Mouse (Mus musculus) midbrain, embryonic 10.5 days (tissue): ENCODE data around the gene Tmem106b. TPM values are rescaled to one million over a fixed set of nuclear protein-coding genes. Genes with fewer than 3 reads are reported as not detected.
A peak's percentile ranks its signal among the peaks of the same experiment; 100 is the strongest.

ENCODE experiments used
- DNase-seq: peaks from one replicate; pipeline ENCODE4 v3.0.0-alpha.2; 2017; ENCODE audit warnings: low spot score
- H3K27ac ChIP-seq: fragments of 300-500 bp; sonication (generic); replicated peaks from 2 replicates; pipeline ENCODE4 v1.5.1; 2016; ENCODE audit warnings: mild to moderate bottlenecking
- H3K27me3 ChIP-seq: fragments of 300-500 bp; sonication (generic); 2 replicates; pipeline ENCODE4 v1.6.1; 2016; ENCODE audit warnings: low read depth, mild to moderate bottlenecking; ENCODE audit not compliant: poor library complexity, severe bottlenecking
- H3K36me3 ChIP-seq: fragments of 300-500 bp; sonication (generic); 2 replicates; pipeline ENCODE4 v1.6.1; 2016; ENCODE audit warnings: mild to moderate bottlenecking, moderate library complexity
- H3K4me1 ChIP-seq: fragments of 300-500 bp; sonication (generic); 2 replicates; pipeline ENCODE4 v1.6.1; 2016
- H3K4me3 ChIP-seq: fragments of 300-500 bp; sonication (generic); 2 replicates; pipeline ENCODE4 v1.5.1; 2016; ENCODE audit warnings: mild to moderate bottlenecking, moderate library complexity
- H3K9me3 ChIP-seq: fragments of 300-500 bp; sonication (generic); replicated peaks from 2 replicates; pipeline ENCODE4 v1.6.1; 2016; ENCODE audit warnings: mild to moderate bottlenecking
- WGBS: fragments of 180-500 bp; shearing (Covaris S2); methylation state at CpG from one replicate; pipeline ENCODE4 v1.1.7; 2016; 5-methylcytosine and 5-hydroxymethylcytosine counted together
- polyA plus RNA-seq: library from polyadenylated mRNA; unstranded; fragments of >200 nt; fragmentation: Nextera tagmentation; extraction: Ambion mirVana; gene quantifications from 2 replicates; pipeline ENCODE4 v1.2.1, GENCODE M21; 2016

Gene Tmem106b
- 19.2 and 24.5 TPM in 2 replicates for polyA plus RNA-seq

DNA sequence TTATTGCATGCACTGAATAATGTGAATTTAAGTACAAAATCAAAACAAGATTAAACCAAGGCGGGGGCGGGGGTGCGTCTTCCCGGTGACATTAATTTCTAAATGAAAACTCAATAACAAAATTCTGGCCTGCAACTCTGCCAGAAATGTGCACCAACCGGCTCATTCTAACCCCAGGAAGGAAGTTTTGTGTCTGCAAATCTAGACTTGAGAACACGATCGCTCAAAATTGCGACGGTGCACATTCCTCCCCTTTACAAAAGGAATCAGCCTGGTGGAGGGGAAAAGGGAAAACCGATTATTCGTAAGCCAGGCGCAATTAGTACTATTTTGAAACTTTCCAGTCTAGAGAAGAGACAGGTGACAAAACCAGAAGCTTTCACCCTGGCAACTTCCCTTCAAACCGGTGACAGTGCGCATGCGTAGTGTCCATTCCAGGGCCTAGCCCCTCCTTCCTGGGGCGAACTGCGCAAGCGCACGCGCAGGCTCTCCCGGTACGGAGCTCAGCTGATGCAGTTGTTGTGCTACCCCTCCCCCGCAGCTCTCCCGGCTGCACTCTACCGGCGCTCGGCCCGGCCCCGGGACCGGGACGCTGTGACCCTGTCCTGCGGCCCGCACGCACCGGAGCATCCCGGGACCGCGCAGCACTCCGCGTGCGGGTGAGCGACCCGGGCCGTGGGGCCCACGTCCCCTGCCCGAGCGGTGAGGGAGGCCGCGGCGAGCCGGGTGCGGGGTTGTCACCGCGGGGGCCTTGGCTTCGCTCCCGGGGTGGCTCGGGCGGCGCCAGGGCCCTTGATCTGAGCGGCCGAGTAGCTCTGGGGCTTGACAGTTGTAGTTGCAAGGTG is at the start of gene Tmem106b:
Gene Tmem106b, plus strand, starts transcription at position 458 of the 845 bp plus-strand sequence.
- H3K36me3 ChIP-seq, result peaks cover 16% of the 10 kb centered on the region
- 3% methylated on average over 61 of the region's 61 CpGs for WGBS
- H3K4me1 ChIP-seq, result peaks cover 10% of the 10 kb centered on the region
- peak within 1 kb of the TSS; percentile 96 for H3K4me3 ChIP-seq
- peak; percentile 96 for DNase-seq
- H3K27ac ChIP-seq, result peak within 1 kb of the TSS; percentile 96
- no peaks in the 10 kb centered on the region for H3K9me3 ChIP-seq
- H3K27me3 ChIP-seq, result no peaks in the 10 kb centered on the region

DNA sequence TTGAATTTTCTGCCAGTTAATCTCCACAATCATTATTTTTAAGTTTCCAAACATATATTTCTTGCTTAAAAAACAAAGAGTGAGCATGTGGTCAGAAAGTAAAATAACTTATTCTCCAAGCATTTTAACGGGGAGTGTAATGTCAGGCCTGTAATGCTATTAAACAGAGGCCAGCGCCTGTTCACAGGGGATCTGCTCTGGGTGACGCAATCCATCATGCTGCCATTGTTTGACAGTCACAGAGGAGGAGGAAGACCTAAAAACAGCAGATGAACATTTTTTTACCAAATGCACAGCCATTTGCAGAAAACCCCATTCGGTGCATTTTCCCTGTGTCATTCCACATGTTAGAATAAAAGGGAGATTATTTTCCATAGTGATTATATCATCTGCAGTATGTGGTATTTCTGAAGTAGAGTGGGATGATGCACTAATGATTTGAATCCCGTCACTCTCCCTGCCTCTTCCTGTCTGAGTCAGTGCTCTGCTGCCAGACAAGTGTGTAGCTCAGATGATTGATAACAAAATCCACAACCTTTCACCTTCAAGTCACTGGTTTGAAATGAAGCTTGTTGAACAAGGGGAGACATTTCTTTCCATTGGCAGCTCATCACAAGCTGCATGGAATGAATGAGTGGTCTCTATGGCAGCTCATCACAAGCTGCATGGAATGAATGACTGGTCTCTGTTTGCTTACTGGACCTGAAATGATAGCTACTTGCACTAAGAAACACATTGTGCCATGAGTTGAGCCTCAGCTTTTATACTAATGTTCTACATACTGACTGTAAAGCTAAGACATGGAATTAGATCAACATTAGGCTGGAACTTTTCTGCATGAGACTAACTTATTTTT is 48.1 kb upstream of the Tmem106b start:
- Histone ChIP-seq H3K36me3 (no peaks in the 10 kb centered on the region), H3K27ac (no peak overlapping the region), H3K4me1 (peaks cover 10% of the 10 kb centered on the region; the same call in 1 of the 2 replicates), H3K9me3 (no peaks in the 10 kb centered on the region), H3K27me3 (no peaks in the 10 kb centered on the region), H3K4me3 (no peak overlapping the region)
- DNase-seq, result no peak
- 61% methylated on average over 5 of the region's 5 CpGs for WGBS

DNA sequence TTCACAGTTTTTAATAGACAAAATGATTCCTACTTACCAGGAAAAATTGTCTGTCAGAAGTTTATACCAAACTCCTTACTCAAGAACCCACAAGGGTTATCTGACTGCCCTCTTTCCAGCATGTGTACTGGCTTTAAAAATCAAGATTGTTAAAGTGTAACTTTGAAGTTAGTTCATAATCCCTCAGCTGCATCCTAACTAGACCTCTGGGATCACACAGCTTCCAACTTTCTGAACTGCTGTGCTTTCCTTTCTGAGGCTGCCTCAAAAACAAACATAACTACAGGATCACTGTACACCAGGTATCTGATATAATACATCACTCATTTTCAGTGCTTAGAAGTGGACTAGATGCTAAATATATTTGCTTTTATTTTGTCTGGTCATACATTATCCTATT is 39.0 kb upstream of the Tmem106b start:
- Histone ChIP-seq H3K4me1 (no peaks in the 10 kb centered on the region), H3K9me3 (no peaks in the 10 kb centered on the region), H3K4me3 (no peak overlapping the region), H3K27ac (no peak overlapping the region), H3K27me3 (no peaks in the 10 kb centered on the region), H3K36me3 (no peaks in the 10 kb centered on the region)
- no peak for DNase-seq

DNA sequence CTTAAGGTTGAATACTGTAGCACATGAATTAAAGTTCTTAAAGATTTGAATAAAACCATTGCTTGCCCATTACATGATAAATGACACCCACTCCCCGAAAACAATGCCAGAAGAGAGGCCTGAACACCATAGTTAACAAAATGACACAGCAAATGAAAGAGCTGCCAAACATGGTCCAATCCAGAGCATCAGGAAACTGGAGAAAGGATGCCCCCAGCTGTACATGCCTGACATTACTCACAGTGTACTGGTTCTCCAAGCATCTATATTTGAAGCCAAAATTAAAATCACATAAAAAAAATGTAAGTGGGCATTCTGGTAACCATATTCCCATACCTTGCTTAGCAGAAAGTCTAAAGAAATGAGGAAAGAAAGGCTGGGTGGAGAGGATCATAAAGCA is 38.6 kb upstream of the Tmem106b start:
- no peaks in the 10 kb centered on the region for H3K9me3 ChIP-seq
- no peaks in the 10 kb centered on the region for H3K4me1 ChIP-seq
- no peaks in the 10 kb centered on the region for H3K36me3 ChIP-seq
- H3K4me3 ChIP-seq, result no peak overlapping the region
- 73% methylated on average over 1 of the region's 1 CpGs for WGBS
- no peak overlapping the region for H3K27ac ChIP-seq
- no peaks in the 10 kb centered on the region for H3K27me3 ChIP-seq
- DNase-seq, result no peak

DNA sequence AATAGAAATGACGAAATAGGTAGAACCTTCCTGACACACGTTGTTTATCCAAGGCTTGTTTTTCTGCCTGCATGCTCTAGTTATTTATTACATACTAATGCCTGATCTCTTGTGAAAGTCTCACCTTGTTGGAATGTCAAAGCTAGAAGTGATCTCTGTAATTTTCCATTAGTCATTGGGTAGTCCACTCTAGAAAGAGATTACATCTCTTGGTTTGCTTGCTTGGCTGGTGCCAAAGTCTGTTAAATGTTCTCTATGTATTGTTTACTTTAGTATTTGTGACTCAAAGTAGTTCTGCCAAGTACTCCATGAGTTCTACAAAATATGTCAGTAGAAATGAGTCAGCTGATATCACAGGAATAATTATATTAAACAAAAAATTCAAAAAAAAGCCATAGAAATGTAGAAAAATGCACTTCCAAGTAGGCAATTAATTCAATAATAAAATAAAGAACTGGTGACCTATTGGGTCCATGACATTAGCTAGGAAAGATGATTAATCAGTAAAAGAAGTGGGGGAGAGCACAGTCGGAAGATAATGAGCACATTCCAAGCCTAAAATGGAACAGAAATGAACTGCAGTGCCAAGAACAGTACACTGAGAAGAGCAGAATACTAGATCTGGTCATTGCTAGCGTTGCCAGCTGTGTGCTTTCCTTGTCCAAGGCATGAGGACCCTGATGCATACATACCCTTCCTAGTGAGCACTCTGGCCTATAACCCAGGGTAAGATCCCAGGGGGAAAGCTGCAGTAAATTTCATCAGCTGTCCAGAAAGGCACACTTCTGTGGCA is 17.0 kb upstream of the Tmem106b start:
- WGBS, result 89% methylated on average over 4 of the region's 4 CpGs
- H3K36me3 ChIP-seq, result no peaks in the 10 kb centered on the region
- DNase-seq, result no peak

DNA sequence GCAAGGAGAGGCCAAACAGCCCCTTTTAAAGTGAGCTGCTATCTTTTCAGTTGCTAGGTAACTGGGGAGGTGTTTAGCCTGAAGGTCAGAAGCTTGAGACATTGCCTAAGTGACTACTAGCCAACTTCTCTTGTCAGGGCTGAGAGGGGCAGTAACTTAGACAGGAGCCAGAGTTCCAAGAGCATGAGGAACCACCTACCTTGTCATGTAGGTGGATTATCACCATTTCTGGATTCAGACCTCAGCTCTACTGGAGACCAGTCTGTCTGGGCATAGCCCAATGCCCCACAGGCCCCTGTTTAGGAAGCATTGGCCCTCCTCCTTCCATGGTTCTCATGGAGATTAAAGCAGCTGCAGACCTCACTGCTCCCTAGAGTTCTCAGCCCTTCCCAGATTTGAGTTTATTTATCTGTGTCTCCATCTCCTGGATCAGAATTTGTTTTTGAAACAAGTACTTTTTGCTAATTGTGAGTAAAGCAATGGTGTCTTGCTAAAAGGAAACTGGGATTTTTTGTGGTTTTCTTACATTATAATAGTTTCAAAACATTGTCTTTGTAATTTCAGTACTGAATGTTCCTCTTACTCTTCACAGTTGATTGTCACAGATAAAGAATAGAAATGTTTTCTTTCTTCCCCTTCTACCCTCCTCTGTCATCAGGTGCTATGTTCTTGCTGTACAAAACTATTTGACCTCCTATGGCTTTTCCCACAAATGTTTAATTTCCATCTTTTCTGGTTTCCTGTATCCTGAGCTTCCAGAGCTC is 8.1 kb upstream of the Tmem106b start:
- H3K4me3 ChIP-seq, result no peak overlapping the region
- no peak overlapping the region for H3K27ac ChIP-seq
- no peaks in the 10 kb centered on the region for H3K36me3 ChIP-seq
- no peaks in the 10 kb centered on the region for H3K27me3 ChIP-seq
- DNase-seq, result no peak
- no peaks in the 10 kb centered on the region for H3K9me3 ChIP-seq
- H3K4me1 ChIP-seq, result peaks cover 9% of the 10 kb centered on the region

More for the DNA sequence above, 17.0 kb upstream of the Tmem106b start:
- Histone ChIP-seq H3K27me3 (no peaks in the 10 kb centered on the region), H3K4me1 (no peaks in the 10 kb centered on the region), H3K4me3 (no peak overlapping the region), H3K27ac (no peak overlapping the region), H3K9me3 (no peaks in the 10 kb centered on the region)

DNA sequence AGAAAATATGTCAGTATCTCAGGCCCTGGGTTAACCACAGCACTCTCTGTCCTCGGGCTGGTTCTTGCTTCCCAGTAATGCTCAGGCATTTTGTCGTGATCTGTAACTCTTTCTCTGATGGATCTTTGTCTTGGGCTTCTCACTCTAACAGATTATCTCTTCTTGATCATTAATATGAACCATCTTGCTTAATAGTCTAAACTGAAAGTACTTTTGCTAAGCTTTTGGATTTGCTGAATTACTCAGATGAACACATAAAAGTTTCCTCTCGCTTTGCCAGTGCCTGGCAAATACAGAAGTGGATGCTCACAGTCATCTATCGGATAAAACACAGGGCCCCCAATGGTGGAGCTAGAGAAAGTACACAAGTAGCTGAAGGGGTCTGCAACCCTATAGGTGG is 7.5 kb upstream of the Tmem106b start:
- Histone ChIP-seq H3K27me3 (no peaks in the 10 kb centered on the region), H3K9me3 (no peaks in the 10 kb centered on the region), H3K4me1 (peaks cover 9% of the 10 kb centered on the region), H3K36me3 (no peaks in the 10 kb centered on the region), H3K4me3 (no peak overlapping the region), H3K27ac (no peak overlapping the region)
- WGBS, result 84% methylated on average over 4 of the region's 4 CpGs
- DNase-seq, result no peak

DNA sequence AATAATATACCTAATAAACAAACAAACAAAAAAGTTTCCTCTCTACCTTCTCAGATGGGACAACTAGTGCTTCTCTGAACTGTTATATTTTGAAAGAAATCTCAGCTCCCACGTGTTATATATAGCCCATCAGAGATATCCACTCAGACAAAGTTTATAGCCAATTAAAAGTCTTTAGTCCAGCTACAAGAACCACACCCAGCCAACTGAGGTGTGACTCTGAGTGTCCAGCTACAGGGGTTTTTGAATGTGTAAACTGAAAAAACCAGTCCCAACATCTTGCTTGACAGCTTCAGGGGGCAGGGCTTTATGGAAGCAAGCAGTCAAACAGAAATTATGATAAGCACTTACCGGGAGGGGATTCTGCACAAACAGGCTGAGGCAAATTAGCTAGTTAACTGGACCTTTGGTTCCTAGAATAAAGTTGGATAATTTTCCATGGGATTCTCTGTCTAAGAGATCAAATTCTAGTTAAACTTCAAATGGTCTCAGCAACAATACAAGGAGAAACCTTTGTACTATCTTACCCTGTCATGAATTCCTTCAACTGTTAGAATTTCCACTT is 6.8 kb upstream of the Tmem106b start:
- no peaks in the 10 kb centered on the region for H3K36me3 ChIP-seq
- H3K9me3 ChIP-seq, result no peaks in the 10 kb centered on the region
- no peaks in the 10 kb centered on the region for H3K27me3 ChIP-seq
- H3K27ac ChIP-seq, result no peak overlapping the region
- no peak for DNase-seq
- no peak overlapping the region for H3K4me3 ChIP-seq
- peaks cover 9% of the 10 kb centered on the region for H3K4me1 ChIP-seq
- WGBS, result 80% methylated on average over 2 of the region's 2 CpGs

DNA sequence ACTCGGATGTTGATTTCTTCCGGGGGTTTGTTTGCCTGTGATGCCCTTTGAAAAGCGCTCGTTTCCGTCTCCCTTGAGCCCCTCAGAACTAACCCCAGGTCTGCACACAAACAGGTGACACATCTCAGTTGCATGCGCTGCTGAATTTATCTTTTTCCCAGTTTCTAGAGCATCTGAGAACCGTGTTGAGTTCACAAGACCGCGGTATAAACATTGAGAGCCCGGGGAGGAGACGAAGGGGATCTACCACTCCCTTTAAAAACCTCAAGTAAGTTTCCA is 527 bp downstream of the Tmem106b start:
- no peaks in the 10 kb centered on the region for H3K27me3 ChIP-seq
- H3K4me1 ChIP-seq, result peaks cover 10% of the 10 kb centered on the region
- no peaks in the 10 kb centered on the region for H3K9me3 ChIP-seq
- peaks cover 21% of the 10 kb centered on the region for H3K36me3 ChIP-seq
- DNase-seq, result no peak
- H3K27ac ChIP-seq, result peak overlapping the region; percentile 96
- H3K4me3 ChIP-seq, result peak overlapping the region; percentile 96
- WGBS, result under 1% methylated on average over 11 of the region's 11 CpGs

DNA sequence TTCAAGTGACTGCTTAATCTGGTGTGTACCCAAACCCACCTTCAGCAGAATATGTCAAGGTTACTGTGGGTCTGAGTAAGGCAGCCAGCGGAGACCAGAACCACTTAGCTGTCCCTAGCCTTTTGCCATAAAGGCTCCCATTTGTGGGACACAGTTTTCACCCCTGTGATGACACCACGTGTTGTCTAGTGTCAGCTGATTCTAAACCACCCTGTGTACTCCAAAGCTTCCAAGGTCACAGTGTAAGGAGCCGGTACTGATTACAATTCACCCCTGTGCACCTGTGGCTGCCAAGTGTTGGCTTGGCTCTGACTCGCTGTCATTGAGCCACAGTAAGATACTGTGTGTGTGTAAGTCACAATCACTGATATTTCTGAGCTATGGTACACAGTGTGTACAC is 926 bp downstream of the Tmem106b start:
- no peaks in the 10 kb centered on the region for H3K9me3 ChIP-seq
- H3K4me3 ChIP-seq, result peak overlapping the region; percentile 96
- H3K27ac ChIP-seq, result peak overlapping the region; percentile 96; the same call in 1 of the 2 replicates
- no peak for DNase-seq
- WGBS, result 63% methylated on average over 4 of the region's 4 CpGs
- no peaks in the 10 kb centered on the region for H3K27me3 ChIP-seq
- H3K4me1 ChIP-seq, result peaks cover 10% of the 10 kb centered on the region
- peaks cover 25% of the 10 kb centered on the region for H3K36me3 ChIP-seq

DNA sequence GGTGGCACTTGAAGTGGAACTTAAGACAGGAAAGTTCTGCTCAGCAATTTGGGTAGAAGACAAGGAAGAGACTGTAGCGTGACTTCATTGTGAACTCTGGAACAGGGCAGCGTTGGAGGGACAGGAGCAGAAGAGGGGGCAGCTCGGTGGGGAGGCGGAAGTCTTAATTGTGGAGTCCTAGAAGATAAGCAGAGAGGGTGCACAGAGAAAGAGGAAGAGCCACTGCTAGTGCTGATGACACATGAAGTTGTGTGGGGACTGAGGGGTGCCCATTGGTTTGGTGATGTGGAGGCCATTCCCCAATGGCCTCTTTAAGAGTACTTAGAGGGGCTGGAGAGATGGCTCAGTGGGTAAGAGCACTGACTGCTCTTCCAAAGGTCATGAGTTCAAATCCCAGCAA is 3.5 kb downstream of the Tmem106b start:
- Histone ChIP-seq H3K27ac (no peak overlapping the region), H3K36me3 (peaks cover 37% of the 10 kb centered on the region), H3K4me1 (peaks cover 10% of the 10 kb centered on the region), H3K27me3 (no peaks in the 10 kb centered on the region), H3K9me3 (no peaks in the 10 kb centered on the region), H3K4me3 (no peak overlapping the region)
- WGBS, result 95% methylated on average over 4 of the region's 4 CpGs
- DNase-seq, result no peak

DNA sequence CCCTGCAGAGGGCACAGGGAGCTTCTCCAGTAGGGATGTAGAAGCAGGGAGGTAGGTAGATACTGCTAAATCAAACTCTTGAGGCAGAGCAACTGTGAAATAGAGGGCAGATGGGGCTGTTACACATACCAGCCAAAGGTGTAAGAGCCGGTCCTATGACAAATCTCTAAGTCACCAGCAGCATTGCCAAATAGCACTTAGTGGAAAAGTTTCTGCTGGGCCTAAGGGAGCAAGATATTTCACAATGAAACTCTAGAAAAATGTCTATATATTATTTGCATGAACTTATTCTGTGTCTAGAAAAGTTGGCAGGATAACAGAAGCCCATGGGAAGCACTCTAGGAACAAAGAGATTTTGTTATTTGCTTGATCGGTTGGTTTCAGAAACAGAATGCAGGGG is 4.3 kb downstream of the Tmem106b start:
- Histone ChIP-seq H3K27me3 (no peaks in the 10 kb centered on the region), H3K27ac (no peak overlapping the region), H3K4me3 (no peak overlapping the region), H3K9me3 (no peaks in the 10 kb centered on the region), H3K36me3 (peaks cover 45% of the 10 kb centered on the region), H3K4me1 (peaks cover 10% of the 10 kb centered on the region)
- DNase-seq, result no peak
- 85% methylated on average over 2 of the region's 2 CpGs for WGBS
